Mouse (Mus musculus) ES-E14 (cell line): Measurements from ENCODE around the gene Rab44. TPM values are rescaled to one million over a fixed set of nuclear protein-coding genes. Genes with fewer than 3 reads are reported as not detected.

Experiments used
- DNase-seq: peaks from one replicate; pipeline ENCODE4 v3.0.0-alpha.2; 2013; ENCODE audit warnings: low read depth, low spot score
- H3K27ac ChIP-seq: 2 replicates; pipeline ENCODE4 v1.5.1; 2012; ENCODE audit warnings: low read depth, mild to moderate bottlenecking, low read length, moderate library complexity, mixed read lengths; ENCODE audit not compliant: poor library complexity, insufficient read depth, severe bottlenecking
- H3K36me3 ChIP-seq: 2 replicates; pipeline ENCODE4 v1.6.1; 2012; ENCODE audit warnings: mild to moderate bottlenecking, low read length, moderate library complexity, mixed read lengths; ENCODE audit not compliant: control insufficient read depth, poor library complexity, insufficient read depth, severe bottlenecking
- H3K4me1 ChIP-seq, 2 experiments: fragments of 150-350 bp in 1 of 2; sonication (generic) in 1 of 2; 2 replicates each; pipeline ENCODE4 v1.6.1; 2012; ENCODE audit warnings: low read length in 2 of 2, mild to moderate bottlenecking in 1 of 2, mixed read lengths in 1 of 2; ENCODE audit not compliant: control insufficient read depth in 2 of 2, insufficient read depth in 2 of 2, poor library complexity in 1 of 2
- H3K4me3 ChIP-seq, 2 experiments: fragments of 150-350 bp in 1 of 2; sonication (generic) in 1 of 2; 2 replicates each; pipeline ENCODE4 v1.5.1; 2012; ENCODE audit warnings: low read length in 2 of 2, low read depth in 1 of 2, mild to moderate bottlenecking in 1 of 2, mixed read lengths in 1 of 2; ENCODE audit not compliant: insufficient read depth in 1 of 2, poor library complexity in 1 of 2, severe bottlenecking in 1 of 2
- H3K9ac ChIP-seq: 2 replicates; pipeline ENCODE4 v1.6.1; 2012; ENCODE audit warnings: low read depth, mild to moderate bottlenecking, low read length, mixed read lengths; ENCODE audit not compliant: poor library complexity, insufficient read depth, severe bottlenecking
- H3K9me3 ChIP-seq: fragments of 150-350 bp; sonication (generic); 2 replicates; pipeline ENCODE4 v1.6.1; 2012; ENCODE audit warnings: low read depth, mild to moderate bottlenecking, low read length; ENCODE audit not compliant: control insufficient read depth, insufficient read depth
- CHD2 ChIP-seq: IDR thresholded peaks from 2 replicates; pipeline ENCODE4 v1.6.1; 2014; ENCODE audit warnings: mild to moderate bottlenecking, low read depth, low read length, inconsistent platforms
- HCFC1 ChIP-seq: IDR thresholded peaks from 2 replicates; pipeline ENCODE4 v1.6.1; 2012; ENCODE audit warnings: low read length, inconsistent platforms, borderline replicate concordance; ENCODE audit not compliant: insufficient read depth
- MAFK ChIP-seq: IDR thresholded peaks from 2 replicates; pipeline ENCODE4 v1.6.1; 2014; ENCODE audit warnings: mild to moderate bottlenecking, low read depth, low read length, inconsistent platforms; ENCODE audit not compliant: insufficient read depth
- ZC3H11A ChIP-seq: IDR thresholded peaks from 2 replicates; pipeline ENCODE4 v1.6.1; 2012; ENCODE audit warnings: low read depth, mild to moderate bottlenecking, inconsistent platforms, low read length, borderline replicate concordance
- ZNF384 ChIP-seq: IDR thresholded peaks from 2 replicates; pipeline ENCODE4 v1.6.1; 2012; ENCODE audit warnings: low read depth, low read length, inconsistent platforms
- in situ Hi-C, 2 experiments: fragments of 600-800 bp; cut with MboI; formaldehyde crosslinking; loops; one replicate each; pipeline ENCODE4 v1.15.1; 2025; ENCODE audit warnings: low sequenced_read_pairs in 2 of 2, inconsistent platforms in 1 of 2; ENCODE audit not compliant: unreplicated experiment in 2 of 2
- total RNA-seq: library from RNA; depleted of rRNA; stranded (reverse); fragments of 300-350 nt; gene quantifications from 2 replicates; pipeline ENCODE4 v1.2.3, GENCODE M21; 2012

The Rab44 gene
- total RNA-seq, 1 experiment: 0.31 TPM

GRCm38 (mm10) chr17:29179917-29180316 lies 66.0 kb downstream of the Rab44 start:
- no peak for DNase-seq
- in situ Hi-C loops: loop anchor here in 1 of 2 experiments (5.0 kb wide), 1 partner anchor 67 kb away; no protein-coding TSS in a partner anchor

GRCm38 (mm10) chr17:29180406-29181127 lies 66.6 kb downstream of the Rab44 start:
- no peak for DNase-seq
- Histone ChIP-seq H3K27ac (no peak overlapping the region), H3K36me3 (no peaks in the 10 kb centered on the region), H3K9ac (no peak overlapping the region), H3K9me3 (no peaks in the 10 kb centered on the region), H3K4me3 (no peak overlapping the region), H3K4me1 (peaks cover 2 to 9% of the 10 kb centered on the region in 2 experiments; a peak in 2 of 4 replicates)
- in situ Hi-C loops: no loop called here
- TF ChIP-seq ZNF384 (no peak), MAFK (no peak), ZC3H11A (no peak), CHD2 (no peak)

More at GRCm38 (mm10) chr17:29179917-29180316, 66.0 kb downstream of the Rab44 start:
- Histone ChIP-seq H3K4me1 (peaks cover 2 to 4% of the 10 kb centered on the region in 2 experiments; a peak in 1 of 4 replicates), H3K9me3 (no peaks in the 10 kb centered on the region), H3K36me3 (no peaks in the 10 kb centered on the region), H3K27ac (no peak overlapping the region), H3K9ac (no peak overlapping the region), H3K4me3 (no peak overlapping the region)
- TF ChIP-seq MAFK: no peak
- no peak for TF ChIP-seq CHD2
- TF ChIP-seq ZC3H11A: no peak
- no peak for TF ChIP-seq HCFC1
- no peak for TF ChIP-seq ZNF384

- in situ Hi-C loops: no loop called here
- no peak for TF ChIP-seq MAFK
- TF ChIP-seq HCFC1: no peak
- no peak for TF ChIP-seq ZC3H11A
- TF ChIP-seq CHD2: no peak
- no peak for TF ChIP-seq ZNF384
- Histone ChIP-seq H3K9me3 (no peaks in the 10 kb centered on the region), H3K4me1 (peaks cover 5 to 20% of the 10 kb centered on the region in 2 experiments; a peak in 3 of 4 replicates), H3K36me3 (no peaks in the 10 kb centered on the region), H3K4me3 (no peak overlapping the region), H3K9ac (no peak overlapping the region), H3K27ac (no peak overlapping the region)
- DNase-seq: no peak
Measured at GRCm38 (mm10) chr17:29181751-29182150, 67.8 kb downstream of the Rab44 start.

- no peak overlapping the region for H3K4me3 ChIP-seq
- H3K4me1 ChIP-seq: peaks cover 8 to 32% of the 10 kb centered on the region in 2 experiments; a peak in 3 of 4 replicates
- no peaks in the 10 kb centered on the region for H3K9me3 ChIP-seq
- no peak for TF ChIP-seq ZC3H11A
- no peak for TF ChIP-seq ZNF384
- TF ChIP-seq CHD2: no peak
- no peak for TF ChIP-seq HCFC1
- no peak for TF ChIP-seq MAFK
- in situ Hi-C loops: no loop called here
- no peak overlapping the region for H3K9ac ChIP-seq
- H3K36me3 ChIP-seq: no peaks in the 10 kb centered on the region
- DNase-seq: no peak
- H3K27ac ChIP-seq: no peak overlapping the region
Measured at GRCm38 (mm10) chr17:29183162-29183561, 69.2 kb downstream of the Rab44 start.
